Mouse (Mus musculus): ENCODE results near the gene Nqo1. TPM values are rescaled to one million over a fixed set of nuclear protein-coding genes. Genes with fewer than 3 reads are reported as not detected.
A peak's percentile ranks its signal among the peaks of the same experiment; 100 is the strongest.

The Nqo1 gene
- 47.8 and 50.1 TPM in 2 replicates for total RNA-seq (2015; ENCODE audit: low replicate concordance)
- total RNA-seq (2017; ENCODE audit: low replicate concordance): 26.4 and 44.2 TPM in 2 replicates

DNA sequence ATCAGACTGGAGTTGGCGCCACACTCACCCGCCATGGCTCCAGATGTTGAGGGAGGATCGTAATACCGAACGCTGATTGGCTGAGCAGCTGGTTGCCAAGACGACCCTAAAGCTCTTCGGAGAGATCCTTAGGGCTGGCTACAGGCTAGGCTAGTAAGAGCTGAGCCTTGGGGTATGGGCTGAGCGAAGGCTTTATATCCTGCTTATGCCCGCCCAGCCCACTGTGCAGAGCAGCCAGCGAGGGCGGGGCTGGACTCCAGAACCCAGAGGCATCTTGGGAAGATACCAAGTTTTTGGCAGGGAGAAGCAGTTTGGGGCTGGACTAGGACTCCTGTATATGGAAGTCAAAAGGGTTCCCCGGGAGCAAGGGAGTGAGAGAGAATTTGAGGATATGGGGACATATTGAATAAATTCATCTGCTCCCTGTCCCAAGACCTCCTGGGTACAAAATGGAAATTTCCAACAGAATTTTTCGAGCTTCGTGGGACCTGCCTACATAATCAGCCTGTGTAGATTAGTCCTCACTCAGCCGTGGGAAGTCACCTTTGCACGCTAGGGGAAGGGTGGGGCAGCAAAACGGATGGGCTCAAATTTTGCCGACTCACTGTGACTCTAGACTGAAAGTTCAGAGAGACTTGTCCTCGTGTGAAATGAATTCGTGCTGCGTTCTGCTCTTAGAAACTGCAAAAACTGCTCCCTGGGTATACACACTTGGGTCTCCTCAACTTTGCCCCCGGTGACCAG lies at the start of gene Nqo1:
Gene Nqo1, minus strand, starts transcription at position 169 of the 744 bp plus-strand sequence.
- peak; percentile 90 for ATAC-seq (replicated peaks; ENCODE audit: low FRiP score, poor library complexity, severe bottlenecking)

DNA sequence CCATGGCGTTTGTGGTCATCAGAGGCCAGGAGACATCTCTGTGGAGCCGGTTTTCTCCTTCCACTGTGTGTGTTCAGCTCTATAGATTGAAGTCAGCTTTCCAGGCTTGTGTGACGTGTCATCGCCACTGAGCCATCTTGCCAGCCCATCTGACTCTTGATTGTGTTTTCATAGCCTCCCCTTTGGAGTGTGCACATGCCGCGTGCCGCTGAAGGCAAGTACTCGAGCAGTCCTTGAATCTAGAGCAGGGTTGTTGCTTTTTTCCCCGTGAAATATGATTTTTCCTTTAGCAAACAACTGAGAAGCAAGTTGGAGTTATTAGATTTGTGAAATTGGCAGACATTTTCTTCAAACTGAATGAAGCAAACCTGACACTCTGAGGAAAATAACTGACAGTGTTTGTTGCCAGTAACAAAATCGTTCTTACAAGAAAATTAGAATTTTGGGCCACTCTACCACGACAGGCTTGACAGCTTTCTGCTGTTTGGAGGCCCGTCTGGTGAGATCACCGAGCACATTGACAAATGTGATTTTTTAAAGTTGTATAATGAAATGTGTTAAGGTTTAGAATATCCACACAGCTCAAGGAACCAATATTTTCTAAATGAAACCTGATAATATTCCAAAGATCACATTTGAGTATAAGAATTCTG lies 48.5 kb upstream of the Nqo1 start:
- no peak for ATAC-seq (replicated peaks; ENCODE audit: low FRiP score, poor library complexity, severe bottlenecking)

DNA sequence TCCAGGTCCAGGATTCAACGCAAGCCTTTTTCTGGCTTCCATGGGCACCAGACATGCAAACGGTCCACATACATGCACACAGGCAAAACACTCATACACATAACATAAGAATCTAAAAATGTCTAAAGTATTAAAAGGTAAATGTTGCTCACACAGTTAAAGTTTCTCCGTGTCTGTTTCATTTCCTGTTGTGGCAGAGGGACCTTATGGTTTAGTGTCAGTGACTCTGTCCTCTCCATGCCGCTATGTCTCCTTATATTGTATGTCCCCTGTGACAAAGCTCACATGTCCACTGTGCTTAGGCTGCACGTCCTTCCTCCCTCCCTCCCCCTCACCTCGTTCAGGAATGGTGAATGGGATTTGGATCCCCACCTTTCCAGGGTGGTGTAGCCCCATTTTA lies 46.6 kb upstream of the Nqo1 start:
- no peak for ATAC-seq (replicated peaks; ENCODE audit: low FRiP score, poor library complexity, severe bottlenecking)

DNA sequence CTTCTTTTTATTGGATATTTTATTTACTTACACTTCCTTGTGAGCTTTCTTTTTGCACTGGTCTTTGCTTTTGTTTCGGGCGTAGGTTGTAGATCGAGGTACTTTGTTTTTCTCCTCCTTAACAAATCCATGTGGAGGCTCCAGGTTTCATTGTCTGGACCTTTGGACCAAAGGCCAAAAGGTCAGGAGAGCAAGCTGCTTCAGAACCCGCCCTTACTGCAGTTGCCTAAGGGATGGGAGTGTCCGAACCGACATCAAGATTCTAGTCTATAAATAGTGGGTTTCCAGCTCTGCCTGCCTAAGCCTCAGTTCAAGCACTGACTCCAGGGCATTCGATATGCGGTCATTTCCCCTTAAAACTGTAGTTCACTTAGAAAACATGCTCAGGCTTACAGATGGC lies 46.1 kb upstream of the Nqo1 start:
- ATAC-seq (replicated peaks; ENCODE audit: low FRiP score, poor library complexity, severe bottlenecking): no peak

DNA sequence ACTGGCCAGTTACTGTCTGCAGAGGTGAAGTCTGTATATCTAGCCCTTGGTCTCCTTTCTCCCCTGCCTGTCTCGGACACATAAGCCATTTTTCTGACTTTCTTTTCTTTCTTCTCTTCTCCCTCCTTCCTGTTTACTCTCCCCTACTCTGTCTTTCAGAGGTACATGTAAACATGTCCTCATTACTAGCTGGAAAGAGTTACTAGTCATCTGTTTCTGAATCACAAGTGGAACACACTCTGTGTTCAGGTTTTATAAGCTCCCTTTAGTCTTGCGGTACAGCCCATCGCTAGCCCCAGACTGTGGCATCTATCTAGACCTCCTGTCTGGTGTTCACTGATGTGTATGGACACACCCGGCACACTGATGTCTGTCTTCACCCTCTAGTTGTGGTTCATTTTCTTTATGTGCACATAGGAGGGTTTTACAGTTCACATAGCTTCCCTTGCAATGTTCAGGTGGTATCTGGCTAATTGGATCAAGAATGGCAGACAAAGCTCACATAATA lies 45.4 kb upstream of the Nqo1 start:
- ATAC-seq (replicated peaks; ENCODE audit: low FRiP score, poor library complexity, severe bottlenecking): peak; percentile 64; the same call in 1 of the 2 replicates

DNA sequence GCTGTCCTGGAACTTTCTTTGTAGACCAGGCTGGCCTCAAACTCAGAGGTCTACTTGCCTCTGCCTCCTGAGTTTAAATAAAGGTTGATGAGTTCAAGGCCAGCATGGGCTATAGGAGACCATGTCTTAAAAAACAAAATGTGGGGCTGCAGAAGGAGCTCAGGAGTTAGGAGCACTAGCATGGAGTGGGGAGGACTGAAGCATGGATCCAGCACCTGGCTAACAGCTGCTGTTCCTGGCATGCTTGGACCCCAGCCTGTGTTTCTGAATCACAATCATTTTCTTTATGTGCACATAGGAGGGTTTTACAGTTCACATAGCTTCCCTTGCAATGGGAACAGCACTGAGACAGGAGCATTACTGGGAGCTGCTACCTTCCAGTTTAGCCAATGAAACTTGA lies 44.7 kb upstream of the Nqo1 start:
- no peak for ATAC-seq (replicated peaks; ENCODE audit: low FRiP score, poor library complexity, severe bottlenecking)

DNA sequence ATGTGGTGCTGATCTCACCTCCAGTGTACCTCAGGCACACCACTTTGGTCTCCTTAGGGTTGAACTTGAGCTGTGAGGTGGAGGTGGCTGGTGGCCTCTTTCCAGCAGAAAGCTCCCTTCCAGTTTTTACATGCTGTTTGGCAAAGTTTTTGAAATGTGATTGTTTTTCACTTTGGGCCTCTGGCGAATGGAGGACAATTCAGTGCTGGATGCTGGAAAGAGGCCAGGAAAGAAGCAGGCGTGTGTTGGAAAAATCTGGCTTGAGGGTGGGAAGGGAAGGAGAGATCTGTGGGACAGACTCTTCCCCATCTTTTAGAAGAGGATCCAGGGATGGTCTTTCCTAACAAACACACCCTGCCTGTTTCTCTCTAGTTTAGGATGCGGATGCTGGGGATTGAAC lies 41.6 kb upstream of the Nqo1 start:
- no peak for ATAC-seq (replicated peaks; ENCODE audit: low FRiP score, poor library complexity, severe bottlenecking)

DNA sequence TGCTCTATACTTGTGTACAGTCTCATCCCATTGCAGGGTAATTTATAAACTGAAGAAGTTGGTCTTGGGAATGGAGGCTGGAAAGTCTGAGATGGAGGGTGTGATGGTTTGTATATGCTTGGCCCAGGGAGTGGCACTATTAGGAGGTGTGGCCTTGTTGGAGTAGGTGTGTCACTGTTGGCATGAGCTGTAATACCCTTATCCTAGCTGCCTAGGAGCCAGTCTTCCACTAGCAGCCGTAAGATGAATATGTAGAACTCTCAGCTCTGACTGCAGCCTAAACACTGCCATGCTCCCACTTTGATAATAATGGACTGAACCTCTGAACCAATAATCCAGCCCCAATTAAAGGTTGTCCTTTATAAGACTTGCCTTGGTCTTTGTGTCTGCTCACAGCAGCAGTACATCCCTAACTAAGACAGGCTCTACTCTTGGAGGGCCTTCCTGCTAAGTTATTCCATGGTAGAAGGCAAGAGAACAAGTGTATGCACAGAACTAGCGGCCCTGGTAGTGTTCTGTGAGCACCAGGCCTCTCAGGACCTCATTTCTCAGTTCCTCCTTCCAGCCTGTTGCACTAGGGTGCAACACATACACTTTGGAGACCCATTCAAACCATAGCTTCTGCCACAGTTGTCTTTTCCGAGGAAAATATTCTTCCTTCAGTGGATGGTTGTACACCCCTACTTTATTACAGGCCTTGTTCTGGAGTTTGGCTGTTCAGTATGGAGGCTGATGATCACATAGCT lies 37.0 kb upstream of the Nqo1 start:
- peak; percentile 55 for ATAC-seq (replicated peaks; ENCODE audit: low FRiP score, poor library complexity, severe bottlenecking)

DNA sequence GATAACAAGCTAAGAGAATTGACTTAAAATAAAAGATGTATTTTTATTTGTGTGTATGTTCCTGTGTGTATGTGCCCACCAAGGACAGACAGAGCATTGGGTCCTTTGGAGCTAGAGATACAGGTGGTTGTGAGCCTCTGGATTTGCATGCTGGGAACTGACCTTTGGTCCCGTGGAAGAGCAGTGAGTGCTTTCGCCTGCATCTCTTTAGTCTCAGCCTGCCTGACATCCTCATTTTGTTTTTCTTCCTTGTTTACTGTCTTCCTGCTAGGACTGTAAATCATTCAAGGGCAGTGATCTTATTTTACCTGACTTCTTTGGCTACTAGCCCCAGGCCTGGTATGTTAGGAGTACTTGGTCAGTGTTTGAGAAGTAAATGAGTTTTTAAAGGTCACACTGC lies 34.7 kb upstream of the Nqo1 start:
- no peak for ATAC-seq (replicated peaks; ENCODE audit: low FRiP score, poor library complexity, severe bottlenecking)

DNA sequence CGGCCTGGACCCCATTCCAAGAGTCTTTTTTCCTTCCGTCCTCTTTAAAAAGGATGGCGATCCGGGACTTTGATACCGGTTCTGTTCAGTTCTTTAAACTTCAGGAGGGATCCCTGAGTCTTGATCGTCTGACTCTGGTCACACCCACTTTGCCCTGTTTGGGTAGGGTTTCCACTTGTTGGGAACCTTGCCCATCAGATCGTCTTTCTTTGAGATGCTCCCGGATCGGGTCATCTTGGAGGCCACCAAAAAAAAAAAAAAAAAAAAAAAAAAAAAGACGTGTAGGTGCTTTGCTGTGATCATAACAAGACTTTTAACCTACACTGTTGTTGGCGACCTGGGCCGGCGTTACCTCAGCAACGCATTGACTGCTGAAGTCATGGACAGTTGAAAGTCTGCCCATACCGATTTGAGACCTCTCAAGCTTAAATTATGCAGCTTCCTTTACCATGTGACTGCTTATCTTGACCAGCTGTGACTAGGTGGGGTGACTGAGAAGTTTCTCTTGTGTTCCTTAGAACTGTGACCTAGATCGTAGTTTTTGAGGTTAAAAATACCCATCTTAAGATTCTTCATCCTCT lies 33.9 kb upstream of the Nqo1 start:
- peak; percentile 82 for ATAC-seq (replicated peaks; ENCODE audit: low FRiP score, poor library complexity, severe bottlenecking)

DNA sequence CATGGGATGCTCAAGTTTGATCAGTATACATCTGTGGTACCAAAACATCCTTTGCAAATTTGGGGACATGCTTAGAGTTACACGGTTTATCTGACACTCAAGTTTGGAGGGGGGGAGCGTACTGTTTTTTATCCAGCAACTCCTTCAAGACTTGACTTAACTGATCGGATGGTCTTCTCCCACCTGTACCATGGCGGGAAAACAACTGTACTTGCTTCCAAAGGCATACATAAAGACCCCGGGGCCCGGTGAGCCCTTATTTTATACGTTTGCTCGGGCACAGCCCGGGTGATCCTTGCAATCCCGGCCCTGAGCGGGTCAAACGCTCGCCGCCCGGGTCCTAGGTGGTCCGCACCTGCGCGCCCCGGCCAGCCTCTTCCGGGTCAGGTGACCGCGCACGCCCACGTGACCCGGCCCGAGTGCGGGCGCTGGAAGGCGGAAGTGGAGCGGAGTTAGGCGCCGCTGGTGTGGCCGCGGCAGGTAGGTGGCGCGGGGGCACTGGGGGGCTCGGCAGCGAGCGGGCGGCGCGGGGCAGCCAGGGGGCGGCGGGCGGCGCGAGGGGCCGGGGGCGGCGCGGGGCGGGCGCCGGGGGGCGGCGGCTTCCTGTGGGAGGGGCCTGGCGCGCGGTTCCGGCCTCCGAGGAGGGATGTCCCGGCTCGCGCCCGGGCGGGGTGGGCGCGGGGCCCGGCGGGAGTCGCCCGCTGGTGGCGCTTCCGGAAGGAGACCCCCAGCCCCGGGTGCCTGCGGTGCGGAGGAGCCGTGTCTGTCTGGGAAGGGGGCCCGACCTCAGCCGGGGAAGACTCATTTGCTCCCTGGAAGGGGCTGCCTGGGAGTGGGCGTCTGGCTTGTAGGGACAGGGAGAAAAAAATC lies 33.2 kb upstream of the Nqo1 start, which contains the start of gene Wwp2:
Gene Wwp2, plus strand, starts transcription at position 404 of the 870 bp plus-strand sequence.
- peak; percentile 71 for ATAC-seq (replicated peaks; ENCODE audit: low FRiP score, poor library complexity, severe bottlenecking)

DNA sequence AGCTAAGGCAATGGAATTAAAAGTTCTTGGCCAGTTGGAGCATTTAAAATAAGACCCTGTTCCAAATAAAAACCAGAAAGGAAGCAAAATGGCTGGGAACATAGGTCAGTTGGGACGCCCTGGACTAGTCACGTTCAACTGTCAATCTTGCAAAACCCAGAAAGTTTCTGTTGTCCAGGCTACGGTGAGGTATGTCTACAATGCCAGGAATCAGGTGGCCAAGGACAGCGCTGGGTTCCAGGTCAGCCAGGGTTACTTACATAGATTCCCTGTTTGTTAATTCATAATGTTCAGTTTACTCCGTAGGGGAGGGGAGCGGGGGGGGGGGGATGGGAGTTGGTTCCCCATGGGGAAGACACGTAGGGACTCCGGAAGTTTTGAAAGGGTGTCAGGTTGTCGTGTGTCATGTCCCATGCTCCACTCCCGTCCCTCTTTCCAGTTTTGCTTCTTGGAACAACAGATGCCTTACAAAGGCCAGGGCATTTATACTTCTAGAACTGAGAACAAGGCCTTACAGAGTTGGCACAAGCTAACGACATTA lies 32.5 kb upstream of the Nqo1 start:
- no peak for ATAC-seq (replicated peaks; ENCODE audit: low FRiP score, poor library complexity, severe bottlenecking)

DNA sequence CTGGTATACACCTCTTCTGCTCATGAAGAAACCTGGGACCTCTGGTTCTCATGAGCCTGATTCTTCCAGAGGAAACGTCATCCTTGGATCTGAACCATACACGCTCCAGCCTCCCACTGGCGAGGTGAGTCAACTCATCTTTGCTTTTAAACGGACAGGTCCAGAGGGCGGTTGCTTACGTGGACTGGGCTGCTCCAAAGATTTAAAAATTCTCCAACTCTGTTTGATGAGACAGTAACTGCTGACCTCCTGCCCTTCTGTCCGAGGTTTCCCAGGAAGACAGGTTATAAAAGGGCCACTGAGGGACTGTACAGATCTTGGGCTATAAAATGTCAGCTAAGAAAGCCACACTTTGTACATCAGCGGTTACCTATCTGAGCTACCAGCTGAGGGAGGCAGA lies 27.8 kb upstream of the Nqo1 start:
- ATAC-seq (replicated peaks; ENCODE audit: low FRiP score, poor library complexity, severe bottlenecking): no peak

DNA sequence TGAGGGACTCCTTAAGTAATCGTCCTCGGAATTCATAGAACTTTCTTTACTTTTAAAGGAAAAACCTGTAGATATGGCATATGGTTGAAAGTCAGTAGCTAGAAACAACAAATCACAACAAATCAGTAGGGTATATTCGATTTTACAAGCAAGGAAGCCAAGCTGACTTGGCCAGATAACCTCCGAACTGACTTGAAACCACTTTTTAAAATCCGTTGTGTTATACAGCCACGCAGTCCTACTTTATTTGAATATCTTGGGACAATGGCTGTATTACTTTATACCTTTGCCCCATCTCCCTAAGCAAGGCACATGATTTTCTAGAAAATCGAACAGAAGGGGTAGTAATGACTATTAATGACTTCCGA lies 22.2 kb upstream of the Nqo1 start:
- ATAC-seq (replicated peaks; ENCODE audit: low FRiP score, poor library complexity, severe bottlenecking): no peak

DNA sequence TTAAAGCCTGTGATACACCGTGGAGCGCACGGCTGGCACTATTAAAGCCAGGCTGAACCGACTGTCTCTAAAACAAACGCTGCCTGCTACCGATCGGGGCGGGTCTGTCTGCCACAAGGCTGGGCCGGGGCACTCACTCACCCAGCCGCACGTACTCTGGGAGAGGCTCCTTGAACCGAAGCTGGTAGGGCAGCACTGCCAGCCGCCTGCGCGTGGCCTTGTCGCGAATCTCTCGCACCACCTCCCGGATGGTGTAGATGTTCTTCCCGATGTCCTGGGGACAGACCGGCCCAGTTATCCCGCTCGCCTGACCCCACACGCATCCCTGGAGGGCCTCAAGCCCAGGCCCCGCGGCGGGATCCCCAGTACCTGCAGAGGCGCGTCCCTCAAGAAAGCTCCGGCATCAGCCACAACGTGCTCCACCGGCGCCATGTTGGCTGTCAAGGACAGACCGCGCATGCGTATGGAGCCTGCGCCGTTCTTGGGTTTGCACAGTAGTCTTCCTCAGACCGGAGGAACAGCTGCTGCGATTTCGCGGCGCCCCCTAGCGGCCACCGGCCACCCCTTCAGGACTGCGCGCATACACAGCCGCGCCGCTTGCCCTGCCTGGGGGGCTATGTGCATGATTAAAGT lies 21.7 kb upstream of the Nqo1 start, which contains the start of gene Nob1:
Gene Nob1, minus strand, starts transcription at position 455 of the 633 bp plus-strand sequence.
- ATAC-seq (replicated peaks; ENCODE audit: low FRiP score, poor library complexity, severe bottlenecking): peak; percentile 98

DNA sequence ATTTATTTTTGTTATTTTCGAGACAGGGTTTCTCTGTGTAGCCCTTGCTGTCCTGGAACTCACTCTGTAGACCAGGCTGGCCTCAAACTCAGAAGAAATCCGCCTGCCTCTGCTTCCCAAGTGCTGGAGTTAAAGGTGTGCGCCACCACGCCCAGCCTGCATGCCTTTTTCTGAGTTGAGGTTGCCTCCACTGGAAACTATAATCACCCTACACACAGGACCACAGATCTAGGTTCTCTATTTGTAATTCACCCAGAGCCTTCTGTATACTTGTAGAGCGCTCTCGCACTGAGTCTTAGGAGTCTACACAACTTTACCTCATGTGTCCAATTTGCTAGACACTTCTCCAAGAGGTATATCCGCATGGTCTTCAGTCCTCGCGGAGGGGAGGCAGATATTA lies 21.2 kb upstream of the Nqo1 start:
- peak; percentile 28 for ATAC-seq (replicated peaks; ENCODE audit: low FRiP score, poor library complexity, severe bottlenecking)

DNA sequence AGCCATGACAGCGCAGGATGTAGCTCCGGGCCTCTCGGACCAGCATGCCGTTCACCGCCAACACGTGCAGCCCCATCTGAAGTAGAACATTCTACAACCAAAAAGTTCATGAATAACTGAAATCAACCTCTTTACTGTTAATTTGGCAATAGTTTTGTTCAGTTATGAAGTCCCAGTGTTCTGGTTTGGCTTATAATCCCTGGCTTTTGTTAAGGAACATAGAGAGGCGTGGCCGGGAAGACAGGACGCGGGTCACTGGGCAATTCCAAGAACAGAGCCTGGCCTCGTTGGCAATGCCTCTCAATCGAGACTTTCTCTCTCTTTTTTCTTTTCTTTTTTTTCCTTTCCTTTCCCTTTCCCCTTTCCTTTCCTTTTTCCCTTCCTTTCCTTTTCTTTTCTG lies 14.0 kb upstream of the Nqo1 start:
- ATAC-seq (replicated peaks; ENCODE audit: low FRiP score, poor library complexity, severe bottlenecking): no peak

DNA sequence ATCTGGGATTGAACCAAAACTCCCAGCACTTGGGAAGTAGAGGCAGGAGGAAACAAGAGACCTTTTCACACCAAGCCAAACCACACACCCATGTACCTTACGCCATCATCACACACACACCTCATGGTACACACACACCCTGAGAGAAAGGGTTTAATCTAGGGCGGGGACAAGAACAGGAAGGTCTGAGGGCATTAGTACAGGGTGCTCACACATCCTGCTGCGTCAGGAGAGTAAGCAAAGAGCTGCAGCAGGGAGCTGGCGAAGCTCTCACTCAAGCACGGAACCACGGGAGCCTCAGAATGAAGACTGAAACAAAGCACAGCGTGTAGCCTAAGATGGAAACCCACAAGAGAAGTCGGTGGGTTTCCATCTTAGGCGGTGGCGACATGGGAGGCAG lies 10.9 kb upstream of the Nqo1 start:
- ATAC-seq (replicated peaks; ENCODE audit: low FRiP score, poor library complexity, severe bottlenecking): no peak

Measured in erythroid progenitor cell, adult 5-6 weeks (primary cell).